Mouse (Mus musculus): ENCODE measurements at regions not wholly inside any gene's neighbourhood (a gene's known extent, or its start where the extent isn't known, plus 50 kb on each side); places are given as distances from the start of the nearest gene placed in this dataset.
A peak's percentile ranks its signal among the peaks of the same experiment; 100 is the strongest.

DNA sequence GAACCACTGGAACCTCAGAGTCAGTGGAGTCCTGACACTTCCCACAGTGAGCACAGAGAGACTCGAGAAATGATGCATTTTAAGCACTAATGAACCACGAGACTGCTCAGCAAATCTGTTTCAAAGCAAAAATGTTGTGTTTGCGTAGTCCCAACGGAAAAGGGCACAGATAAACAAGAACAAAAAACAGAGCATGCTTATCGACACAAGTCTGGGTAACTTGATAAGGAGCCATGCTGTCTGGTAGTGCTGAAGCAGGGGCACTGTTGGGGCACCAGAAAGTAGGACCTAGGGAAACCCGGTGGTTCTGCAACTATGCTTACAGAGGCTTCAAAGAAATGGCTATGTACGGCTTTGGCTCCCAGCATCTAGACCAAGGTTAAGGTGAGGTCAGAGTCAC lies 172.7 kb upstream of the Hes1 start:
- H3K4me3 ChIP-seq (replicated peaks; ENCODE audit: low read length) = no peak overlapping the region
- H3K27ac ChIP-seq (replicated peaks; ENCODE audit: low read depth, low read length) = no peak overlapping the region
- whole genome bisulfite sequencing = 62% methylated on average over 7 of the region's 7 CpGs
- H3K9me3 ChIP-seq (ENCODE audit: control insufficient read depth, low read length) = no peaks in the 10 kb centered on the region
- H3K36me3 ChIP-seq (ENCODE audit: control insufficient read depth, insufficient read depth, low read length) = no peaks in the 10 kb centered on the region
- no peaks in the 10 kb centered on the region for H3K27me3 ChIP-seq (ENCODE audit: control insufficient read depth, insufficient read depth, low read length)
- DNase-seq (ENCODE audit: low spot score) (no peak), ATAC-seq (ENCODE audit: low FRiP score, low read depth) (no peak)
- H3K4me1 ChIP-seq (ENCODE audit: control insufficient read depth, insufficient read depth, low read length) = peaks cover 42% of the 10 kb centered on the region
- TF ChIP-seq POLR2A (IDR thresholded peaks at IDR 0.05; ENCODE audit: borderline replicate concordance, extremely low read depth, insufficient read depth, insufficient read length) = no peak
- no peak overlapping the region for H3K4me2 ChIP-seq (replicated peaks; ENCODE audit: low read depth, low read length, severe bottlenecking)
- H3K9ac ChIP-seq (ENCODE audit: low read depth, low read length, severe bottlenecking) = no peak overlapping the region

DNA sequence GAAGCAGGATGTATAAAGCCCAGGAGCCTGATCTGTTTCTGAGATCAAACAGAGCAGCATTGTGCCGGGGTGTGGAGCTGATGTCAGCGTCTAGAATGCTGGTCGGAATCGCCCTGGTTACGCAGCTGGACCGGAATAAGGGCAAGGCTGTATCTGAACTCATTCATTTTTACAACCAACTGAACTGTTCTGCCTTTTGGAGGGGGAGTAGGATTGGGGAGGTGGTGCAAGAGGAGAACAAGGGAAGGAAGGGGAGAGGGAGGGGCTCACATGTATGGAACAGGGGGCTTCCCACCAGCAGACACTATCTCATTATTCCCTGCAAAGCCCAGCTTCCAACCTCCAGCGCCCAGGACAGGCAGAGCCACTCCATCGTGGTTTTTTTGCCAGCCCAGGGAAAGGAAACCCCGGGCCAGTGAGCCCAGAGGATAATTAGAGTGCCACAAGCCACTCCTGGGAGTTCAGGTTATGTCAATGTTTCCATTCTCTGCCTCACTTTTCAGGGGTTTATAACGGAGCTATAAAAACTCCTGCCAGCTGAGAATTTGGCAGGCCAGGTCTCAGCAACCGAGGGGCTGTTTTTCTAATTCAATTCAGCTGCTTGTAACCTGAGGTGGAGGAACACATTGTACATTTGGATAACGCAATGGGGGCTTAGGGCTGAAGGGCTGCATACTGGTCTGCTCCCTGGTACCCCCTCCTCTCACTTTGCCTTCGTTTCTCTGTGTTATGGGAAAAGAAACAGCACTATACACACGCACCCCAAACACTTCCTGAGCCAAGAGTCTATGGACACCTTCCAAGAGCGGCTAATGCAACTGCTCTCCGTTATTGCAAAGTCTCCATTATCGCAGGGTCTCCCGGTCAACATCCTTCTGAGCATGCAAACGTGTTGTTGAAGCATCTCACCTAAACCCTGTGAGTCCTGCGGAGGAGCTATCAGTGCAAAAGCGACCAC lies 170.0 kb upstream of the Hes1 start:
- Histone ChIP-seq H3K9ac (ENCODE audit: low read depth, low read length, severe bottlenecking) (peak overlapping the region; percentile 18; the same call in 1 of the 2 replicates), H3K27me3 (ENCODE audit: control insufficient read depth, insufficient read depth, low read length) (no peaks in the 10 kb centered on the region), H3K4me1 (ENCODE audit: control insufficient read depth, insufficient read depth, low read length) (peaks cover 43% of the 10 kb centered on the region), H3K9me3 (ENCODE audit: control insufficient read depth, low read length) (no peaks in the 10 kb centered on the region), H3K4me3 (replicated peaks; ENCODE audit: low read length) (peak overlapping the region; percentile 10; the same call in 1 of the 2 replicates), H3K36me3 (ENCODE audit: control insufficient read depth, insufficient read depth, low read length) (no peaks in the 10 kb centered on the region), H3K4me2 (replicated peaks; ENCODE audit: low read depth, low read length, severe bottlenecking) (peak overlapping the region; percentile 51), H3K27ac (replicated peaks; ENCODE audit: low read depth, low read length) (peak overlapping the region; percentile 90)
- peak; percentile 88 for ATAC-seq (ENCODE audit: low FRiP score, low read depth)
- WGBS = 9% methylated on average over 21 of the region's 21 CpGs
- peak; percentile 96 for DNase-seq (ENCODE audit: low spot score)
- TF ChIP-seq POLR2A (IDR thresholded peaks at IDR 0.05; ENCODE audit: borderline replicate concordance, extremely low read depth, insufficient read depth, insufficient read length) = no peak

DNA sequence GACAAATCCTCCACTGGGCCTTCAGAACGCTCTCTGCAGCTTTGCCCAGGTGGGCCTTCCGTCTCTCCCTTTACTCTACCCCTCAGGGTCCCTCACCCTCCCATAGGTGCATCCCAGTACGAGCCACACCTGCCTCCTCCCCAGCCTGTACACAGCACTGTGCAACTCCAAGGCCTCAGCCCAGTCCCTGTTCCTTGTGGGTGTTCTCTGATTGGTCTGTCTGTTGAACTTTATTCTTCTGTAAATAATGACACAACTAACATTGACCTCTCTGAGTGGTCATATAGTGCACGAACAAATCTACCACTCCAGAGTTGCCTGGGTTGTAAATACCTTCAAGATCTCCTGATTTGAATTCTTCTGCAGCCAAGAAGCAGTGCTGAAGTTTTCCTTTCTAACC lies 167.8 kb upstream of the Hes1 start:
- Histone ChIP-seq H3K27ac (replicated peaks; ENCODE audit: low read depth, low read length) (no peak overlapping the region), H3K9ac (ENCODE audit: low read depth, low read length, severe bottlenecking) (no peak overlapping the region), H3K27me3 (ENCODE audit: control insufficient read depth, insufficient read depth, low read length) (no peaks in the 10 kb centered on the region), H3K36me3 (ENCODE audit: control insufficient read depth, insufficient read depth, low read length) (no peaks in the 10 kb centered on the region), H3K9me3 (ENCODE audit: control insufficient read depth, low read length) (no peaks in the 10 kb centered on the region), H3K4me3 (replicated peaks; ENCODE audit: low read length) (no peak overlapping the region), H3K4me1 (ENCODE audit: control insufficient read depth, insufficient read depth, low read length) (peaks cover 33% of the 10 kb centered on the region), H3K4me2 (replicated peaks; ENCODE audit: low read depth, low read length, severe bottlenecking) (no peak overlapping the region)
- ATAC-seq (ENCODE audit: low FRiP score, low read depth) (no peak), DNase-seq (ENCODE audit: low spot score) (no peak)
- no peak for TF ChIP-seq POLR2A (IDR thresholded peaks at IDR 0.05; ENCODE audit: borderline replicate concordance, extremely low read depth, insufficient read depth, insufficient read length)
- 71% methylated on average over 4 of the region's 4 CpGs for WGBS

DNA sequence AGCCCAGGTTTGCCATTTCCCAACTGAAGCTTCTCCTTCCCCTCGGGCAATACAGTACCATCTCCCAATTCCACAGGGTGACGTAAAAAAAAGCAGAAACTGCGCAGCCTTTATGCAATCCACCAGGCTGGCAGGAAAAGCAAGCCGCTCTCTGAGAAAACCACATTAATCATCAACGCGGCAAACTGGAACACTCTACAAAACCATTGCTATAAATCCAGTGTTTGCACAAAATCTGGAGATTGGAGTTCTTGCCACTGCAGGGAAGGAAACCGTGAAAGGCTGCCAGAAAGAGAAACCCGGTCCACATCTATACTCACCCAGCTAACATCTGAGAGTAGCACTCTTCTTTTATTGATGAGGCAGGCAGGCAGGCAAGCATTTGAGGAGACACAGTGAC lies 160.7 kb upstream of the Hes1 start:
- H3K4me2 ChIP-seq (replicated peaks; ENCODE audit: low read depth, low read length, severe bottlenecking) = no peak overlapping the region; the same call in 1 of the 2 replicates
- peaks cover 43% of the 10 kb centered on the region for H3K4me1 ChIP-seq (ENCODE audit: control insufficient read depth, insufficient read depth, low read length)
- 10% methylated on average over 8 of the region's 8 CpGs for WGBS
- no peak overlapping the region for H3K4me3 ChIP-seq (replicated peaks; ENCODE audit: low read length)
- H3K27ac ChIP-seq (replicated peaks; ENCODE audit: low read depth, low read length) = no peak overlapping the region
- no peaks in the 10 kb centered on the region for H3K36me3 ChIP-seq (ENCODE audit: control insufficient read depth, insufficient read depth, low read length)
- TF ChIP-seq POLR2A (IDR thresholded peaks at IDR 0.05; ENCODE audit: borderline replicate concordance, extremely low read depth, insufficient read depth, insufficient read length) = no peak
- no peaks in the 10 kb centered on the region for H3K27me3 ChIP-seq (ENCODE audit: control insufficient read depth, insufficient read depth, low read length)
- H3K9ac ChIP-seq (ENCODE audit: low read depth, low read length, severe bottlenecking) = no peak overlapping the region
- H3K9me3 ChIP-seq (ENCODE audit: control insufficient read depth, low read length) = no peaks in the 10 kb centered on the region
- ATAC-seq (ENCODE audit: low FRiP score, low read depth) = no peak; the same call in 1 of the 2 replicates
- peak; percentile 77 for DNase-seq (ENCODE audit: low spot score)

DNA sequence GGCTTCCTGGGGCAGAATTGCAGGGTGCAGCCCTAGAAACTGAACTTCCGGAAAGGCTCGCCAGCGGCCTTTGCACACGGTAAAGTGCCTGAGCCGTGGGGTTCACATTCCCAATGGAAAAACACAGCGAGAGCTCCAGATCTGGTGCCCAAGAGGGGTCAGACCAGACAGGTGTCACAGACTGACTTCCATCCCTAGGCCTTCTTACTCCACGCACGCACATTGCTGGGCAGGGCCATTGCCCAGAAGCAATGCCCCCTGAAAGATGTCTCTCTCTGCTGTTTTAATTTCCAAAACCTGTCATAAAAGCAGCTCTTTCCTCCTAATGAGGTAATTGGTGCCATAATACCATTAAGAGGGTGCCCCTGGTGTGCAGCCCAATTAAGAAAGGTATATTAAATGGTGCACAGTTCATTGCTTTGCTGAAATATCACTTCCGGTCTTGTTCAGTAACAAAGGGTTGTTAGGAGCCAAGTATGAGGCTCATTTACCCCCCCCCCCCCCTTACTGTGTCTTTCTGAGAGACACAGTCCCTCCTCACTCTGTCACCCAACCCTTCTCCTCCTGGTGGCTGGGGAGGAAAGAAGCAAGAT lies 159.9 kb upstream of the Hes1 start:
- H3K27me3 ChIP-seq (ENCODE audit: control insufficient read depth, insufficient read depth, low read length) = no peaks in the 10 kb centered on the region
- H3K36me3 ChIP-seq (ENCODE audit: control insufficient read depth, insufficient read depth, low read length) = no peaks in the 10 kb centered on the region
- H3K27ac ChIP-seq (replicated peaks; ENCODE audit: low read depth, low read length) = no peak overlapping the region
- H3K4me3 ChIP-seq (replicated peaks; ENCODE audit: low read length) = no peak overlapping the region
- no peak overlapping the region; the same call in 1 of the 2 replicates for H3K4me2 ChIP-seq (replicated peaks; ENCODE audit: low read depth, low read length, severe bottlenecking)
- 28% methylated on average over 9 of the region's 9 CpGs for WGBS
- DNase-seq (ENCODE audit: low spot score) (no peak), ATAC-seq (ENCODE audit: low FRiP score, low read depth) (no peak)
- peaks cover 43% of the 10 kb centered on the region for H3K4me1 ChIP-seq (ENCODE audit: control insufficient read depth, insufficient read depth, low read length)
- no peaks in the 10 kb centered on the region for H3K9me3 ChIP-seq (ENCODE audit: control insufficient read depth, low read length)
- H3K9ac ChIP-seq (ENCODE audit: low read depth, low read length, severe bottlenecking) = 0 out of 2 replicates have a peak overlapping the region, but pooled peaks have one; percentile 4
- no peak for TF ChIP-seq POLR2A (IDR thresholded peaks at IDR 0.05; ENCODE audit: borderline replicate concordance, extremely low read depth, insufficient read depth, insufficient read length)
